Mouse (Mus musculus): ENCODE measurements around the gene Plekhd1. TPM values are rescaled to one million over a fixed set of nuclear protein-coding genes. Genes with fewer than 3 reads are reported as not detected.
A peak's percentile ranks its signal among the peaks of the same experiment; 100 is the strongest.

Gene Plekhd1
- polyA plus RNA-seq (2014; fragmentation: Nextera tagmentation; extraction: Ambion mirVana) = 0.15 and 0.38 TPM in 2 replicates

GRCm38 (mm10) chr12:80692269-80692972 lies at the start of gene Plekhd1:
Gene Plekhd1, plus strand, starts transcription at chr12:80692591.
- no peaks in the 10 kb centered on the region for H3K9me3 ChIP-seq (replicated peaks; ENCODE audit: control insufficient read depth, low read length)
- ATAC-seq (peak; percentile 76), DNase-seq (ENCODE audit: low spot score) (peak; percentile 45)
- peak within 1 kb of the TSS; percentile 60 for H3K4me2 ChIP-seq (ENCODE audit: low read length)
- whole genome bisulfite sequencing = 2% methylated on average over 38 of the region's 52 CpGs
- H3K27ac ChIP-seq (ENCODE audit: low read depth, low read length) = no peak within 1 kb of the TSS
- no peaks in the 10 kb centered on the region for H3K36me3 ChIP-seq (ENCODE audit: control insufficient read depth, insufficient read depth, low read length)
- peak within 1 kb of the TSS; percentile 48 for H3K9ac ChIP-seq (ENCODE audit: low read length)
- peaks cover 4% of the 10 kb centered on the region for H3K4me1 ChIP-seq (ENCODE audit: control insufficient read depth, insufficient read depth, low read length)
- peak within 1 kb of the TSS; percentile 30 for H3K4me3 ChIP-seq (ENCODE audit: low read depth, low read length)
- H3K27me3 ChIP-seq (replicated peaks; ENCODE audit: control insufficient read depth, insufficient read depth, low read length) = peaks cover 33% of the 10 kb centered on the region

DNA sequence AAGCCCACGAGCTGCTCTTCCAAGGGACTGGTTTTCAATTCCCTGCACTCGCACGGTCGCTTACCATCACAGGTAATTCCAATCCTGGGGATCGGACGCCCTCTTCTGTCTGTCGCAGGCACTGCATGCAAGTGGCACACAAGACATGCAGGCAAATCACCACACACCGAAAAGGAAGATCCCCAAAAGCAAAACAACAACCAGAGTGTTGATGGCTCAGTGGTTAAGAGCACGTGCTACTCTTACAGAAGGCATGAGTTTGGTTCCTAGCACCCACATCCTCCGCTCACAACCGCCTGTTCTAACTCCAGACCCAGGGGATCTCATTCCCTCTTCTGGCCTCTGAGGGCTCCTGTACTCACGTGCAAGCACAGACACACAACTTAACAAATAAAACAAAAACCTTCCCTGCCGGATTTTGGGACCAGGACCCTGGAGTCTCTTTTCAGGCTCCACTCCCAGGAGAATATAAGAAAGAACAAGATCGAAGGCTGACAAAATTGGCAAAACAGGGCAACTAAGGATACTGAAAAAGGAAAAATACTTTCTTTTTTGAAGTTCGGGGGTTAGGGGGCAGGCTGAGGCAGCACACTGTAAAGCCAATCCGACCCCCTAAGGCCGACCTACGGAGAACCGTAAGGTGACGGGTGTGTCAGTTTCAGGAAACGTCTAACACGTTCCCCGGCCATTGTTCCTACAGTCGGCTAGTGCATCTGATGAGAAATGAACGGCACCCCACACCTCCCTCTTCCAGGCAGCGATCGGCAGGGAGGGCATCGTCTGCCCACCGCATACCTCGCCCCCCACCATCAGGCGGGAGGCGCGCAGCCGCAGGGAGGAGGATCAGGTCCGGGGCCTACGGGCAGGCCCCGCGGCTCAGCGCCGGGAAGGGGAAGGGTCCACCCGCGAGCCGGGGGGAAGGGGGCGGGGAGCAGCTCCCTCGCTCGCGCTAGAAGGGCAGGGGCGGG lies 49.4 kb upstream of the Plekhd1 start:
- Histone ChIP-seq H3K9me3 (replicated peaks; ENCODE audit: control insufficient read depth, low read length) (no peaks in the 10 kb centered on the region), H3K9ac (ENCODE audit: low read length) (peak overlapping the region; percentile 97), H3K4me3 (ENCODE audit: low read depth, low read length) (peak overlapping the region; percentile 82), H3K4me2 (ENCODE audit: low read length) (peak overlapping the region; percentile 86), H3K36me3 (ENCODE audit: control insufficient read depth, insufficient read depth, low read length) (peaks cover 37% of the 10 kb centered on the region), H3K27me3 (replicated peaks; ENCODE audit: control insufficient read depth, insufficient read depth, low read length) (no peaks in the 10 kb centered on the region), H3K4me1 (ENCODE audit: control insufficient read depth, insufficient read depth, low read length) (peaks cover 25% of the 10 kb centered on the region), H3K27ac (ENCODE audit: low read depth, low read length) (peak overlapping the region; percentile 90)
- peak; percentile 45 for DNase-seq (ENCODE audit: low spot score)
- peak; percentile 76 for ATAC-seq
- 3% methylated on average over 39 of the region's 48 CpGs for WGBS

GRCm38 (mm10) chr12:80643693-80644505 lies 48.5 kb upstream of the Plekhd1 start, which contains the start of the genes Slc39a9 and Erh:
Gene Slc39a9, plus strand, starts transcription at chr12:80643883.
Gene Erh, minus strand, starts transcription at chr12:80644341.
- ATAC-seq (peak; percentile 98), DNase-seq (ENCODE audit: low spot score) (peak; percentile 98)
- Histone ChIP-seq H3K4me3 (ENCODE audit: low read depth, low read length) (peak within 1 kb of the TSS; percentile 82), H3K4me2 (ENCODE audit: low read length) (peak within 1 kb of the TSS; percentile 95), H3K27ac (ENCODE audit: low read depth, low read length) (peak within 1 kb of the TSS; percentile 90), H3K36me3 (ENCODE audit: control insufficient read depth, insufficient read depth, low read length) (peaks cover 28% of the 10 kb centered on the region), H3K9ac (ENCODE audit: low read length) (peak within 1 kb of the TSS; percentile 97), H3K27me3 (replicated peaks; ENCODE audit: control insufficient read depth, insufficient read depth, low read length) (no peaks in the 10 kb centered on the region), H3K4me1 (ENCODE audit: control insufficient read depth, insufficient read depth, low read length) (peaks cover 25% of the 10 kb centered on the region), H3K9me3 (replicated peaks; ENCODE audit: control insufficient read depth, low read length) (no peaks in the 10 kb centered on the region)
- under 1% methylated on average over 50 of the region's 50 CpGs for WGBS

GRCm38 (mm10) chr12:80644506-80644868 lies 47.9 kb upstream of the Plekhd1 start:
- DNase-seq (ENCODE audit: low spot score) (peak; percentile 12), ATAC-seq (no peak)
- peaks cover 23% of the 10 kb centered on the region for H3K36me3 ChIP-seq (ENCODE audit: control insufficient read depth, insufficient read depth, low read length)
- WGBS = 10% methylated on average over 18 of the region's 18 CpGs
- H3K27me3 ChIP-seq (replicated peaks; ENCODE audit: control insufficient read depth, insufficient read depth, low read length) = no peaks in the 10 kb centered on the region
- peaks cover 25% of the 10 kb centered on the region for H3K4me1 ChIP-seq (ENCODE audit: control insufficient read depth, insufficient read depth, low read length)
- peak overlapping the region; percentile 82 for H3K4me3 ChIP-seq (ENCODE audit: low read depth, low read length)
- H3K4me2 ChIP-seq (ENCODE audit: low read length) = peak overlapping the region; percentile 95
- peak overlapping the region; percentile 97 for H3K9ac ChIP-seq (ENCODE audit: low read length)
- no peaks in the 10 kb centered on the region for H3K9me3 ChIP-seq (replicated peaks; ENCODE audit: control insufficient read depth, low read length)
- no peak overlapping the region for H3K27ac ChIP-seq (ENCODE audit: low read depth, low read length)

DNA sequence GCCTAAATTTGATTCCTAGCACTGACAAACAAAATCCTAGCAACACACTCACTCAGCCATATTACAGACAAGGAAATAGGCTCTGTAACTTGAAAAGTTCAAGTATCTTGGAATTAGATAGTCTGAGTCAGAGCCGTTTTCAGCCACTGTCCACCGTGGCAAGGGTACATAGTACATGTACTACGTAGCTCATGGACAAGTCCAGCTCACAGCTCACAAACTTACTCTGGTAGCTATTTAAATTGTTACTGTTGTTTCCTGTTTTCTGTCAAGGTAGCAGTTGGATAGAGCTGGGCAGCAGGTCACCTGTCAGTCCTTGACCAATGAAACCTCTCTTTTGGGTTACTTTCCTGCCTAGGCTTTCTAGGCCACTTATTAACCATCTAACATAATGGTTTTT lies 46.0 kb upstream of the Plekhd1 start:
- Histone ChIP-seq H3K9ac (ENCODE audit: low read length) (no peak overlapping the region), H3K27me3 (replicated peaks; ENCODE audit: control insufficient read depth, insufficient read depth, low read length) (no peaks in the 10 kb centered on the region), H3K4me3 (ENCODE audit: low read depth, low read length) (no peak overlapping the region), H3K4me2 (ENCODE audit: low read length) (peak overlapping the region; percentile 95), H3K9me3 (replicated peaks; ENCODE audit: control insufficient read depth, low read length) (no peaks in the 10 kb centered on the region), H3K36me3 (ENCODE audit: control insufficient read depth, insufficient read depth, low read length) (peaks cover 6% of the 10 kb centered on the region; the same call in 1 of the 2 replicates), H3K27ac (ENCODE audit: low read depth, low read length) (no peak overlapping the region), H3K4me1 (ENCODE audit: control insufficient read depth, insufficient read depth, low read length) (peaks cover 25% of the 10 kb centered on the region)
- DNase-seq (ENCODE audit: low spot score) (no peak), ATAC-seq (no peak)
- 96% methylated on average over 3 of the region's 3 CpGs for WGBS

DNA sequence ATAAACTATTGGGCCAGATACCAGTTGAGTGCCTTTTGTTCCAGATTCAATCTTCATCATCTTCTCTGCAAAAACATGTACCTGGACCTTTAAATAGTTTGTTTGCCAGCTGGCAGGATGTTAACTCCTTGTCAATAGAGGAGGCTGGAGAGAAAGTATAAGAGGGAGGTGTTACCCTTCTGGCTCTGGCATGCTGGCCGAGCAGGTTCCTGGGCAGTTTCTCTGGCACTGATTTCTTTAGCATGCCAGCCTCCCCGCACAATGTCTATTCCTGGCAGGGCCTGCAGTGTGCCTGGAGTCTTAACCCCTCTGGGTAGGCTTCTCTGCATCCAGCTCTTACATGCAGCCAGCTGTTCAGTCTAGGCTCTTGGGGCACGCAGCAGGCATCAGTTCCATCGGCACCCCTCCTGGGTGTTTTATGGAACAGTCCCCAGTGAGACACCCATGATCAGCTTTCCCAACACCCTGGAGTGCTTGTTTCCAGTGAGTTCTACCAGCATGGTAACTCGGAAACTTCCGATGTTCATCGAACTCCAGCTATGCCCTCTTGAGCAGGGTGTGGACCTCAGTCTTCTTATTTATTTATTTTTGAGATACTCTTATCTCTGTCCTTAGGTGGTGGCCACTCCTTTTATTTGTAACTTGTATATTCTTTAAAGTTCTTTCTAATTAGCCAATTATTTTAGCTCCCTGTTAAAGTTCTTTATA lies 38.3 kb upstream of the Plekhd1 start:
- Histone ChIP-seq H3K4me3 (ENCODE audit: low read depth, low read length) (no peak overlapping the region), H3K27me3 (replicated peaks; ENCODE audit: control insufficient read depth, insufficient read depth, low read length) (no peaks in the 10 kb centered on the region), H3K9ac (ENCODE audit: low read length) (no peak overlapping the region), H3K27ac (ENCODE audit: low read depth, low read length) (no peak overlapping the region), H3K36me3 (ENCODE audit: control insufficient read depth, insufficient read depth, low read length) (0 out of 2 replicates have a peak, but pooled peaks cover 2% of the 10 kb centered on the region), H3K4me2 (ENCODE audit: low read length) (no peak overlapping the region), H3K9me3 (replicated peaks; ENCODE audit: control insufficient read depth, low read length) (no peaks in the 10 kb centered on the region), H3K4me1 (ENCODE audit: control insufficient read depth, insufficient read depth, low read length) (no peaks in the 10 kb centered on the region)
- ATAC-seq (no peak), DNase-seq (ENCODE audit: low spot score) (no peak)
- 88% methylated on average over 7 of the region's 7 CpGs for WGBS

GRCm38 (mm10) chr12:80654659-80655025 lies 37.7 kb upstream of the Plekhd1 start:
- WGBS = 91% methylated on average over 3 of the region's 3 CpGs
- no peak overlapping the region for H3K4me2 ChIP-seq (ENCODE audit: low read length)
- H3K9me3 ChIP-seq (replicated peaks; ENCODE audit: control insufficient read depth, low read length) = no peaks in the 10 kb centered on the region
- H3K27ac ChIP-seq (ENCODE audit: low read depth, low read length) = no peak overlapping the region
- no peak for DNase-seq (ENCODE audit: low spot score)
- no peaks in the 10 kb centered on the region for H3K27me3 ChIP-seq (replicated peaks; ENCODE audit: control insufficient read depth, insufficient read depth, low read length)
- no peak overlapping the region for H3K9ac ChIP-seq (ENCODE audit: low read length)
- 0 out of 2 replicates have a peak, but pooled peaks cover 2% of the 10 kb centered on the region for H3K36me3 ChIP-seq (ENCODE audit: control insufficient read depth, insufficient read depth, low read length)
- no peak for ATAC-seq
- H3K4me3 ChIP-seq (ENCODE audit: low read depth, low read length) = no peak overlapping the region
- no peaks in the 10 kb centered on the region for H3K4me1 ChIP-seq (ENCODE audit: control insufficient read depth, insufficient read depth, low read length)

DNA sequence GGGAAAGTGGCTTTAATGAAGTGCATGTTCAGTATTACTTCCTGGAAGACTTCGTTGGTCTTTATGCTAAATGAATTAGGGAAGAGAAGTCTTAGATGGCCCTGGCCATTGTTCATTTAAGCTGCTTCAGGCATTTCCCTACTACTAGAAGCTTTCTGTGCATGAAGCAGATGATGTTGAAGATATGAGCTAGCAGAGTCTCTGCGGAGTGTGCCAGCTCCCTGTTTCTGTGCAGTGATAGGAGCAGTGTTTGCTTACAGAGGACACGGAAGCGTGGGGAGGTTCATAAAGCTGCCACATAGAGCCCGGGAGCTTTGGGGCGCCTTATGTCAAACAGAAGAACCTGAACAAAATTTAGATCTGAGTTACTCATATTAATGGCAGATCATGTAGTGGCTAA lies 33.7 kb upstream of the Plekhd1 start:
- H3K4me1 ChIP-seq (ENCODE audit: control insufficient read depth, insufficient read depth, low read length) = no peaks in the 10 kb centered on the region
- ATAC-seq (no peak), DNase-seq (ENCODE audit: low spot score) (no peak)
- no peaks in the 10 kb centered on the region for H3K27me3 ChIP-seq (replicated peaks; ENCODE audit: control insufficient read depth, insufficient read depth, low read length)
- 0 out of 2 replicates have a peak, but pooled peaks cover 6% of the 10 kb centered on the region for H3K36me3 ChIP-seq (ENCODE audit: control insufficient read depth, insufficient read depth, low read length)
- H3K9ac ChIP-seq (ENCODE audit: low read length) = no peak overlapping the region
- no peak overlapping the region for H3K4me2 ChIP-seq (ENCODE audit: low read length)
- no peak overlapping the region for H3K4me3 ChIP-seq (ENCODE audit: low read depth, low read length)
- H3K27ac ChIP-seq (ENCODE audit: low read depth, low read length) = no peak overlapping the region
- no peaks in the 10 kb centered on the region for H3K9me3 ChIP-seq (replicated peaks; ENCODE audit: control insufficient read depth, low read length)
- WGBS = 82% methylated on average over 6 of the region's 6 CpGs
